25 mouse cellular contexts compared by ENCODE assay signal in genomic region chr2:143929607-143930311, GRCm38 (mm10). TPM values are rescaled to one million over a fixed set of nuclear protein-coding genes. Genes with fewer than 3 reads are reported as not detected.
DNase-seq lines count a peak whose midpoint lies in the region; ATAC-seq and TF ChIP-seq lines count a peak whose summit lies in the region.
"Had no signal": no experiment of that assay in that cellular context is flagged by ENCODE, and none has a peak within 500 bp of the region (broad histone marks: within the 10 kb centered on the region; RNA-seq: fewer than 3 reads in every experiment).

No protein-coding gene starts in this region.

- no peak overlapping the region for H3K4me2 ChIP-seq in liver, embryonic 12.5 days
- H3K4me2 ChIP-seq in liver, embryonic 11.5 days: no peak overlapping the region
- no peak overlapping the region for H3K4me2 ChIP-seq in intestine, postnatal 0 days (replicated peaks; ENCODE audit: low read depth)
- H3K4me2 ChIP-seq: embryonic facial prominence, embryonic 12.5 days; heart, embryonic 13.5 days; limb, embryonic 12.5 days; lung, embryonic 14.5 days had no signal

- peak; percentile 68 for DNase-seq in heart, adult 11 months
- no peak for DNase-seq in heart, postnatal 36 days
- no peak for DNase-seq in liver, embryonic 11.5 days (ENCODE audit: low spot score)
- peak; percentile 72 for DNase-seq in brain, adult 2 months (ENCODE audit: low read depth, low spot score)
- DNase-seq in B cell, adult 2 months: no peak
- DNase-seq: adrenal gland, adult 2 months; cerebellum, adult 18-20 months; cerebellum, postnatal 14 days; gastrocnemius, postnatal 10 days; heart, postnatal 14 days; kidney, adult 8-10 months; kidney, postnatal 10 days; lung, embryonic 14.5 days; right cerebral cortex, postnatal 14 days; thymus, adult 2 months; thymus, postnatal 4 days had no signal

- H3K9me3 ChIP-seq in liver, embryonic 12.5 days (replicated peaks): no peaks in the 10 kb centered on the region
- H3K9me3 ChIP-seq in liver, embryonic 11.5 days (ENCODE audit: control insufficient read depth, low read length): no peaks in the 10 kb centered on the region
- no peaks in the 10 kb centered on the region for H3K9me3 ChIP-seq in intestine, postnatal 0 days (ENCODE audit: control insufficient read depth)
- H3K9me3 ChIP-seq: embryonic facial prominence, embryonic 12.5 days; heart, embryonic 13.5 days; limb, embryonic 12.5 days had no signal

- H3K27me3 ChIP-seq in liver, embryonic 12.5 days (replicated peaks): no peaks in the 10 kb centered on the region
- H3K27me3 ChIP-seq in liver, embryonic 11.5 days (replicated peaks; ENCODE audit: control insufficient read depth, insufficient read depth, low read length): no peaks in the 10 kb centered on the region
- no peaks in the 10 kb centered on the region for H3K27me3 ChIP-seq in intestine, postnatal 0 days (replicated peaks; ENCODE audit: control insufficient read depth, insufficient read depth, low read length)
- H3K27me3 ChIP-seq: embryonic facial prominence, embryonic 12.5 days; heart, embryonic 13.5 days; limb, embryonic 12.5 days had no signal

- ATAC-seq in liver, embryonic 12.5 days: no peak
- ATAC-seq in liver, embryonic 11.5 days (replicated peaks; ENCODE audit: low FRiP score): no peak
- ATAC-seq in intestine, postnatal 0 days: 0 out of 2 replicates have a peak, but pooled peaks have one; percentile 48
- ATAC-seq: forebrain, embryonic 14.5 days had no signal

- intact Hi-C loops in heart, postnatal 36 days (cut with DNase I): no loop called here

- H3K4me1 ChIP-seq in liver, embryonic 12.5 days: peaks cover 41% of the 10 kb centered on the region
- peaks cover 6% of the 10 kb centered on the region; the same call in 1 of the 2 replicates for H3K4me1 ChIP-seq in liver, embryonic 11.5 days (replicated peaks; ENCODE audit: control insufficient read depth, insufficient read depth, low read length)
- no peaks in the 10 kb centered on the region for H3K4me1 ChIP-seq in intestine, postnatal 0 days (replicated peaks; ENCODE audit: control insufficient read depth, insufficient read depth, low read length)

- no peak overlapping the region for H3K9ac ChIP-seq in liver, embryonic 12.5 days
- H3K9ac ChIP-seq in liver, embryonic 11.5 days (ENCODE audit: low read depth, low read length): no peak overlapping the region
- no peak overlapping the region for H3K9ac ChIP-seq in intestine, postnatal 0 days (ENCODE audit: low read depth, low read length)
- H3K9ac ChIP-seq: embryonic facial prominence, embryonic 12.5 days; heart, embryonic 13.5 days; limb, embryonic 12.5 days; liver, embryonic 14.5 days; lung, embryonic 14.5 days had no signal

- no peak overlapping the region for H3K4me3 ChIP-seq in liver, embryonic 12.5 days
- no peak overlapping the region for H3K4me3 ChIP-seq in liver, embryonic 11.5 days (ENCODE audit: low read depth, low read length)
- H3K4me3 ChIP-seq in intestine, postnatal 0 days (ENCODE audit: low read depth, low read length): no peak overlapping the region
- H3K4me3 ChIP-seq: embryonic facial prominence, embryonic 12.5 days; erythroblast, embryonic 14.5 days; heart, embryonic 13.5 days; limb, embryonic 12.5 days had no signal

- 0 out of 2 replicates have a peak overlapping the region, but pooled peaks have one; percentile 5 for H3K27ac ChIP-seq in liver, embryonic 12.5 days
- no peak overlapping the region for H3K27ac ChIP-seq in liver, embryonic 11.5 days (ENCODE audit: low read depth, low read length)
- H3K27ac ChIP-seq in intestine, postnatal 0 days (ENCODE audit: low read depth, low read length): no peak overlapping the region
- H3K27ac ChIP-seq: embryonic facial prominence, embryonic 12.5 days; heart, embryonic 13.5 days; limb, embryonic 12.5 days; liver, embryonic 14.5 days; stomach, postnatal 0 days had no signal

- peaks cover 8% of the 10 kb centered on the region; the same call in 1 of the 2 replicates for H3K36me3 ChIP-seq in liver, embryonic 12.5 days
- no peaks in the 10 kb centered on the region for H3K36me3 ChIP-seq in liver, embryonic 11.5 days (ENCODE audit: control insufficient read depth, insufficient read depth, low read length)
- H3K36me3 ChIP-seq in intestine, postnatal 0 days (ENCODE audit: control insufficient read depth, insufficient read depth): no peaks in the 10 kb centered on the region
- H3K36me3 ChIP-seq: embryonic facial prominence, embryonic 12.5 days; limb, embryonic 12.5 days had no signal

- no peak for TF ChIP-seq CTCF in intestine, postnatal 0 days (IDR thresholded peaks at IDR 0.05; ENCODE audit: low read depth)

- WGBS in liver, embryonic 12.5 days (ENCODE audit: insufficient replicate concordance): 52% methylated on average over 3 of the region's 3 CpGs
- whole genome bisulfite sequencing in liver, embryonic 11.5 days: 66% methylated on average over 3 of the region's 3 CpGs
- WGBS in intestine, postnatal 0 days: 25% methylated on average over 3 of the region's 3 CpGs

RNA-seq across cellular contexts. Expression of gene Dstn, which starts 14.6 kb away (rescaled TPM):
- 100 to 1,000 TPM; 196 to 202 TPM for total RNA-seq in heart, postnatal 36 days (2021)
- polyA plus RNA-seq in liver, embryonic 12.5 days (2016; fragmentation: Nextera tagmentation; extraction: Ambion mirVana): 126 and 136 TPM in 2 replicates
- polyA plus RNA-seq in liver, embryonic 11.5 days (2014; fragmentation: Nextera tagmentation; extraction: Ambion mirVana): 241 and 242 TPM in 2 replicates
- polyA plus RNA-seq in intestine, postnatal 0 days (2015; fragmentation: Nextera tagmentation; extraction: Ambion mirVana): 801 and 835 TPM in 2 replicates

Comparison
In these comparisons a context has a peak if more than half of its experiments do, and no peak if none do; other contexts are left out.
1. DNase-seq: peak in heart, adult 11 months (single experiment) and brain, adult 2 months (single experiment); none in heart, postnatal 36 days (0 of 2), liver, embryonic 11.5 days (single experiment) and B cell, adult 2 months (0 of 2).